In the genomic region with DNA sequence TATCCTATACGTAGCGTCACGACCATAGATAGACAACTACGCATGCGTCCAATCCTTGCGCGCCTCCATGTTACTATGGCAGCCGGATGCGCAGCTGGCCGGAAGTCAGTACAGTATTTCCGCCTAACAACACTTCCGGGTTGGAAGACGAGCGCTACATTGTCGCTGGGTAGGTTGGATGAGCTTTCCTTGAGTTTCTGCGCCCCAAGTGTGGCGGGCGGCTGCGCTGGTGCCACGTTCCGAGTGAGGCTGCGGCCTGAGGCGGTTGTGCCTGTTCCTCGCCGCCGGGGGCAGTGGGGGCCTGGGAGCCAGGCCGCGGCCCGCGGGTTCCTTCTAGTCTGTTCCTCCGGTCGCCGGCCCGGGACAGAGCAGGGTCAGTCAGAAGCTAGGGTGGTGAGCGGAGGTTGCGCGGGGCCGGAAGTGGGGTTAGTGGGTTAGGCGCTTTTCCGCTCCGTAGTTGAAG, we compare ENCODE assay signal across 8 mouse cellular contexts. TPM values are rescaled to one million over a fixed set of nuclear protein-coding genes. Genes with fewer than 3 reads are reported as not detected.
DNase-seq lines count a peak whose midpoint lies in the region; ATAC-seq and TF ChIP-seq lines count a peak whose summit lies in the region.

A gene (plus strand): TSS at position 128 of the 463 bp plus-strand sequence.

- peak; percentile 75 for TF ChIP-seq POLR2A in cortical plate, adult 2 months (IDR thresholded peaks at IDR 0.05; ENCODE audit: extremely low read depth, insufficient read depth, low read length)

- ATAC-seq in activated CD4-positive, CD25-positive, alpha-beta regulatory T cell, adult 4 months: peak; percentile 97
- peak; percentile 96 for ATAC-seq in inflammation-experienced regulatory T-cells, adult 6 months
- peak; percentile 96 for ATAC-seq in megakaryocyte-erythroid progenitor cell, adult 5-6 weeks (replicated peaks; ENCODE audit: low FRiP score, low TSS enrichment, poor library complexity, severe bottlenecking)

- intact Hi-C loops in left cerebral cortex, postnatal 10 days (cut with DNase I): no loop called here

- DNase-seq in gastrocnemius, adult 8-10 months (ENCODE audit: low spot score in 2 of 2): peak; percentile 77 to 84
- DNase-seq in left cerebral cortex, postnatal 10 days (ENCODE audit: extremely low spot score in 1 of 2, low spot score in 2 of 2): peak; percentile 92 to 93
- peak; percentile 88 for DNase-seq in right cerebral cortex, postnatal 25 days
- peak; percentile 84 to 89 for DNase-seq in urinary bladder, postnatal 4 days (ENCODE audit: low spot score in 2 of 2)

- peak within 1 kb of the TSS; percentile 72 for H3K4me3 ChIP-seq in cortical plate, adult 2 months (ENCODE audit: insufficient read depth, low read length)

- H3K27ac ChIP-seq in cortical plate, adult 2 months (ENCODE audit: insufficient read depth, low read length): no peak within 1 kb of the TSS

- H3K4me1 ChIP-seq in cortical plate, adult 2 months (ENCODE audit: control insufficient read depth, insufficient read depth, low read length): peaks cover 2% of the 10 kb centered on the region; the same call in 1 of the 2 replicates

- TF ChIP-seq CTCF in cortical plate, adult 2 months (IDR thresholded peaks at IDR 0.05; ENCODE audit: extremely low read depth, insufficient read depth, low read length): no peak

RNA-seq across cellular contexts. Expression of the gene that starts here (rescaled TPM):
- polyA plus RNA-seq in activated CD4-positive, CD25-positive, alpha-beta regulatory T cell, adult 4 months (2017; shearing (Covaris generic)): 10 to 100 TPM; 15.4 to 18.3 TPM
- 15.3 and 19.0 TPM in 2 replicates for polyA plus RNA-seq in cortical plate, adult 2 months (2012; rRNA removed)
- total RNA-seq in gastrocnemius, adult 8-10 months (2022): 1 to 10 TPM; 4.3 to 8.5 (median 4.6) TPM
- 10 to 100 TPM; 15.4 to 23.6 (median 18.4) TPM for polyA plus RNA-seq in inflammation-experienced regulatory T-cells, adult 6 months (2017; shearing (Covaris generic))
- total RNA-seq in left cerebral cortex, postnatal 10 days (2021): 1 to 10 TPM; 9.1 to 9.6 TPM
- total RNA-seq in megakaryocyte-erythroid progenitor cell, adult 5-6 weeks (2014; fragmentation: Nextera tagmentation): 23.8 and 24.3 TPM in 2 replicates
- total RNA-seq in megakaryocyte-erythroid progenitor cell, adult 5-6 weeks (2017): 20.0 and 22.5 TPM in 2 replicates
